Mouse (Mus musculus): Measurements from ENCODE around the gene Abca13. TPM values are rescaled to one million over a fixed set of nuclear protein-coding genes. Genes with fewer than 3 reads are reported as not detected.

Gene Abca13
- polyA plus RNA-seq, 2 experiments = 0.01 TPM; not detected in 1

DNA sequence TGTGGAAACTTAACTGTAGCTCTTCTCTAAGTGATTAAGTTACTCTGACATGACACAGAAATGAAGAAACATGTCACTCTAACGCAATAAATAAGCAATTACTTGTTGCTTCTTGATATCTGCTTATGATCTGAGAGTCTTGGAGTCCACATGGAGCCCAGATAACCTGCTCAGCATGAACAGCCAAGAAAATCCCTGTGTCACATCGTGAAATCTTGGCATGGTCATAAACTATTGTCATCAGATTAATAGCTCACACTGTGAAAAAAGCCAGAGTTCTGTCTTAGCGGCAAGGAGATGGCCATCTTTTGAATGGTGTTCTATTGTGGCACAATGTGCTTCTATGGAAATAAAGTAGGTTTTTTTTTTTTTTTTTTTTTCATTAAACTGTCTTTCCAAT is 336.8 kb downstream of the Abca13 start:
- no peak for ATAC-seq (ENCODE audit: low FRiP score, low read depth)

DNA sequence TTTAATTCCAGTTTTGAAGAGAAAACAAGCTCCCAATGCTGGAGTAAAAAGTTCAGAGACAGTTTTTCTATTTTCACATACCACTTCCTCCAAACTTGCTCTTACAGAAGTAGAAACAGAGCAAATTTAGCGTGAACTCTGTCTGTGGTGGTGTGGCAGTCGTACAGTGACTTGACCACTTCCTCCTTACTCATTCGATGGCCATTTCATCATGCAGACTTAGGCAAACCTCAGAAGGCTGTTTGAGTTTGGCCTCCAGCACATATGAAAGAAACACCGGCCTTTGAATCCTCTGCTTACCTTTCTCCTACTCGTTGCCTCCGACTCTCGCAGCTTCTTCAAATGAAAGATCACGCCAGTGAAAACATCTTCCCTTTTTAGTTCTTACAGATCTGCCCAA is 340.0 kb downstream of the Abca13 start:
- WGBS = 86% methylated on average over 8 of the region's 8 CpGs
- TF ChIP-seq POLR2A (IDR thresholded peaks at IDR 0.05; ENCODE audit: borderline replicate concordance, extremely low read depth, insufficient read depth, insufficient read length) = no peak
- no peak overlapping the region for H3K4me3 ChIP-seq (replicated peaks; ENCODE audit: low read length)
- H3K4me1 ChIP-seq (ENCODE audit: control insufficient read depth, insufficient read depth, low read length) = no peaks in the 10 kb centered on the region
- ATAC-seq (ENCODE audit: low FRiP score, low read depth) (no peak), DNase-seq (ENCODE audit: low spot score) (no peak)
- no peaks in the 10 kb centered on the region for H3K9me3 ChIP-seq (ENCODE audit: control insufficient read depth, low read length)
- no peak overlapping the region for H3K4me2 ChIP-seq (replicated peaks; ENCODE audit: low read depth, low read length, severe bottlenecking)
- no peak overlapping the region for H3K9ac ChIP-seq (ENCODE audit: low read depth, low read length, severe bottlenecking)
- no peak overlapping the region for H3K27ac ChIP-seq (replicated peaks; ENCODE audit: low read depth, low read length)
- no peaks in the 10 kb centered on the region for H3K36me3 ChIP-seq (ENCODE audit: control insufficient read depth, insufficient read depth, low read length)
- no peaks in the 10 kb centered on the region for H3K27me3 ChIP-seq (ENCODE audit: control insufficient read depth, insufficient read depth, low read length)

More for the DNA sequence above, 336.8 kb downstream of the Abca13 start:
- Histone ChIP-seq H3K9ac (ENCODE audit: low read depth, low read length, severe bottlenecking) (no peak overlapping the region), H3K36me3 (ENCODE audit: control insufficient read depth, insufficient read depth, low read length) (no peaks in the 10 kb centered on the region), H3K27me3 (ENCODE audit: control insufficient read depth, insufficient read depth, low read length) (no peaks in the 10 kb centered on the region), H3K27ac (replicated peaks; ENCODE audit: low read depth, low read length) (no peak overlapping the region), H3K4me3 (replicated peaks; ENCODE audit: low read length) (no peak overlapping the region), H3K9me3 (ENCODE audit: control insufficient read depth, low read length) (no peaks in the 10 kb centered on the region), H3K4me2 (replicated peaks; ENCODE audit: low read depth, low read length, severe bottlenecking) (no peak overlapping the region), H3K4me1 (ENCODE audit: control insufficient read depth, insufficient read depth, low read length) (no peaks in the 10 kb centered on the region)
- DNase-seq (ENCODE audit: low spot score) = no peak
- WGBS = 56% methylated on average over 3 of the region's 3 CpGs
- no peak for TF ChIP-seq POLR2A (IDR thresholded peaks at IDR 0.05; ENCODE audit: borderline replicate concordance, extremely low read depth, insufficient read depth, insufficient read length)

DNA sequence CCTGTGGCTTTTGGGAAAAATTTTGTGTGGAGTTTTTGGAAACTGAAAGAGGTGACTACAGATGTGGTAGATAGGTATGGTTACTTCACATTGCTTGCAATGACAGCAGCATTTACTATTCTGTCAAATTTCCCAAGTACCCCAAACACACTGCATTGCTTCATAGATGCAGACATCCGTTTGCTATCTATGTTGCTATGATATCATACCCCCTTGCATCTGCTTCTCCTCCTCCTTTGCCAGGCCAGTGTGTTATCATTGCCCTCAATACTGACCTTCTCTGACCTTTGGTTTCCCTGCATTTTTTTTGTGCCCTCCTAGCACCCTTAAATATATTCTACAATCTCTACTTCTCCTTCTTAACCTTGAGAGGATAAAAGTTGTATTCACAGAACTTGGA is 341.4 kb downstream of the Abca13 start:
- 89% methylated on average over 1 of the region's 1 CpGs for WGBS
- Histone ChIP-seq H3K36me3 (ENCODE audit: control insufficient read depth, insufficient read depth, low read length) (no peaks in the 10 kb centered on the region), H3K4me3 (replicated peaks; ENCODE audit: low read length) (no peak overlapping the region), H3K9me3 (ENCODE audit: control insufficient read depth, low read length) (no peaks in the 10 kb centered on the region), H3K27ac (replicated peaks; ENCODE audit: low read depth, low read length) (no peak overlapping the region), H3K4me2 (replicated peaks; ENCODE audit: low read depth, low read length, severe bottlenecking) (no peak overlapping the region), H3K4me1 (ENCODE audit: control insufficient read depth, insufficient read depth, low read length) (no peaks in the 10 kb centered on the region), H3K9ac (ENCODE audit: low read depth, low read length, severe bottlenecking) (no peak overlapping the region), H3K27me3 (ENCODE audit: control insufficient read depth, insufficient read depth, low read length) (no peaks in the 10 kb centered on the region)
- ATAC-seq (ENCODE audit: low FRiP score, low read depth) = no peak
- TF ChIP-seq POLR2A (IDR thresholded peaks at IDR 0.05; ENCODE audit: borderline replicate concordance, extremely low read depth, insufficient read depth, insufficient read length) = no peak
- no peak for DNase-seq (ENCODE audit: low spot score)

DNA sequence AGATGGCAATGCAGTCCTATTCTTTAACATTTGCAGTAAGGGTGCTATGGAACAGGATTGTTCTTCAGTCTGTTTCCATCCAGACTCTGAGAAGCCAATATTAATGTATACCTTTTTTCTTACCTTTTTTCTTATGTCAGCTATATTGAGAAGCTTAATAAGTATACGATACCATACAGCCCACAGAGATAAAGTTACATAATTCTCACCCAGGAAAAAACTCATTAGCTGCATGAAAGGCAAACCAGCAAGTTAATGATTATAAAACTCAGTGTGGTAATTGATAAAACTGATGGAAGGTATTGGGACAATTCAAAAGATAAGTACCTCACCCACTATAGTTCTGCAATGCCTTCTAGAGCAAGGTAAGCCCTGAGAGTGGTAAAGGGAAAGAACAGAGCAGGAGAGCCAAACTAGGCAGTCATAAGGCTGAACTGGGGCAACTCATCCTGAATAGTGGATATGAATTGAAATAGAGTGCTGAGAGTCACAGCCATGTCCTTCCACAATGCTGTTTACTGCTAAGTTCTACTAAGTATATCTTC is 342.0 kb downstream of the Abca13 start:
- no peak overlapping the region for H3K9ac ChIP-seq (ENCODE audit: low read depth, low read length, severe bottlenecking)
- no peak for TF ChIP-seq POLR2A (IDR thresholded peaks at IDR 0.05; ENCODE audit: borderline replicate concordance, extremely low read depth, insufficient read depth, insufficient read length)
- no peak overlapping the region for H3K27ac ChIP-seq (replicated peaks; ENCODE audit: low read depth, low read length)
- no peaks in the 10 kb centered on the region for H3K27me3 ChIP-seq (ENCODE audit: control insufficient read depth, insufficient read depth, low read length)
- no peak for ATAC-seq (ENCODE audit: low FRiP score, low read depth)
- no peaks in the 10 kb centered on the region for H3K4me1 ChIP-seq (ENCODE audit: control insufficient read depth, insufficient read depth, low read length)
- H3K4me2 ChIP-seq (replicated peaks; ENCODE audit: low read depth, low read length, severe bottlenecking) = no peak overlapping the region
- H3K36me3 ChIP-seq (ENCODE audit: control insufficient read depth, insufficient read depth, low read length) = no peaks in the 10 kb centered on the region
- H3K4me3 ChIP-seq (replicated peaks; ENCODE audit: low read length) = no peak overlapping the region
- no peak for DNase-seq (ENCODE audit: low spot score)
- no peaks in the 10 kb centered on the region for H3K9me3 ChIP-seq (ENCODE audit: control insufficient read depth, low read length)
- 92% methylated on average over 1 of the region's 1 CpGs for WGBS

DNA sequence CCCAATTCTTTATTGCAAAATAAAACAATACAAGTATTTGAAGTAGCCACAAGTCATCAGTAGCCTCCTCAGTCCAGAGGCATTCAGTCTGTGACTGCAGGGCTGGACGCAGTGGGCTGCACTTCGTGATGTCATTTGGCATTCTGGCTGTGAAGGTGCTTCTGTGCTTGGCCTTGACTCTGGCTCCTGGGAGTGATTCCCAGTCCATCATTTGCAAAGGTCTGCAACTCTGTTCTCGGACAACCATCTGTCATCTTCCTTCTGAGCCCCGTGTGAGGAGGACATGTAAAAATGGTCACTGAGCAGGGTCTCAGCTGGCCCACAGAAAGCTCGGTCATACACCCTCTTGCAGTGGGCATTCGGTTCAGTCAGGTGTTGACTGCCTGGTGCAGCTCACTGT is 345.1 kb downstream of the Abca13 start:
- H3K9ac ChIP-seq (ENCODE audit: low read depth, low read length, severe bottlenecking) = no peak overlapping the region
- DNase-seq (ENCODE audit: low spot score) = no peak
- ATAC-seq (ENCODE audit: low FRiP score, low read depth) = no peak
- no peaks in the 10 kb centered on the region for H3K4me1 ChIP-seq (ENCODE audit: control insufficient read depth, insufficient read depth, low read length)
- WGBS = 32% methylated on average over 6 of the region's 6 CpGs
- no peaks in the 10 kb centered on the region for H3K36me3 ChIP-seq (ENCODE audit: control insufficient read depth, insufficient read depth, low read length)
- no peak overlapping the region for H3K4me2 ChIP-seq (replicated peaks; ENCODE audit: low read depth, low read length, severe bottlenecking)
- H3K4me3 ChIP-seq (replicated peaks; ENCODE audit: low read length) = no peak overlapping the region
- TF ChIP-seq POLR2A (IDR thresholded peaks at IDR 0.05; ENCODE audit: borderline replicate concordance, extremely low read depth, insufficient read depth, insufficient read length) = no peak
- H3K9me3 ChIP-seq (ENCODE audit: control insufficient read depth, low read length) = no peaks in the 10 kb centered on the region
- no peaks in the 10 kb centered on the region for H3K27me3 ChIP-seq (ENCODE audit: control insufficient read depth, insufficient read depth, low read length)
- no peak overlapping the region for H3K27ac ChIP-seq (replicated peaks; ENCODE audit: low read depth, low read length)

DNA sequence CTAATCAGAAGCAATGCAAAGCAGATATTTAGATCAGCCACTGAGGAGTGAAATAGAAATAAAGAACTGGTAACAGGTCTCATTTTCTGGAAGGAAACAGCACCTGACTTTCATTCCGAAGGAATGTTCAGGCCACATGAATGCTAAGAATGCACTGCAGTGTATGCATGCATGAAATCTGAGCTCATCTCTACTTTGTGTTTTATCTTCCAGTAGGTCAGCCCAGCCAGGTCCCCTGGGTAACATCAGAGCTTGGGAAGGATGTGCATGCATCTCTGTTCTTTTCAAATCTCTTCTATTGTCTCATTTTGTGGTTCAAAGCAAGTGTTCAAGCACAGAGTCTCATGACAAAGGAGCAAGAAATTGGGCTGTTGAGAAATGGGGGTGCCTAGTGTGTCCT is 346.6 kb downstream of the Abca13 start:
- no peak for TF ChIP-seq POLR2A (IDR thresholded peaks at IDR 0.05; ENCODE audit: borderline replicate concordance, extremely low read depth, insufficient read depth, insufficient read length)
- H3K4me1 ChIP-seq (ENCODE audit: control insufficient read depth, insufficient read depth, low read length) = no peaks in the 10 kb centered on the region
- H3K4me2 ChIP-seq (replicated peaks; ENCODE audit: low read depth, low read length, severe bottlenecking) = no peak overlapping the region
- H3K9me3 ChIP-seq (ENCODE audit: control insufficient read depth, low read length) = no peaks in the 10 kb centered on the region
- H3K36me3 ChIP-seq (ENCODE audit: control insufficient read depth, insufficient read depth, low read length) = no peaks in the 10 kb centered on the region
- no peak overlapping the region for H3K4me3 ChIP-seq (replicated peaks; ENCODE audit: low read length)
- no peak for ATAC-seq (ENCODE audit: low FRiP score, low read depth)
- H3K27ac ChIP-seq (replicated peaks; ENCODE audit: low read depth, low read length) = no peak overlapping the region
- no peak overlapping the region for H3K9ac ChIP-seq (ENCODE audit: low read depth, low read length, severe bottlenecking)
- DNase-seq (ENCODE audit: low spot score) = no peak
- WGBS = 56% methylated on average over 1 of the region's 1 CpGs
- no peaks in the 10 kb centered on the region for H3K27me3 ChIP-seq (ENCODE audit: control insufficient read depth, insufficient read depth, low read length)

Data from limb, embryonic 14.5 days (tissue).